Mouse (Mus musculus) liver, adult 2 months (tissue): ENCODE measurements around the gene Ifitm3. TPM values are rescaled to one million over a fixed set of nuclear protein-coding genes. Genes with fewer than 3 reads are reported as not detected.
A peak's percentile ranks its signal among the peaks of the same experiment; 100 is the strongest.

Experiments
- DNase-seq: peaks from one replicate; pipeline ENCODE4 v3.0.0-alpha.2; 2011; ENCODE audit warnings: low read depth, low spot score; ENCODE audit errors: extremely low read depth
- H3K27ac ChIP-seq: fragments of 200-500 bp; replicated peaks from 2 replicates; pipeline ENCODE4 v1.5.1; 2012; ENCODE audit warnings: low read depth, mild to moderate bottlenecking, control low read depth, inconsistent platforms, low read length; ENCODE audit not compliant: insufficient read depth
- H3K27me3 ChIP-seq: fragments of 200-500 bp; 2 replicates; pipeline ENCODE4 v1.6.1; 2012; ENCODE audit warnings: mild to moderate bottlenecking, moderate library complexity, low read length, inconsistent platforms; ENCODE audit not compliant: control insufficient read depth, insufficient read depth
- H3K36me3 ChIP-seq: fragments of 200-500 bp; 2 replicates; pipeline ENCODE4 v1.6.1; 2012; ENCODE audit warnings: low read length, inconsistent platforms; ENCODE audit not compliant: control insufficient read depth, insufficient read depth
- H3K4me1 ChIP-seq: fragments of 200-500 bp; 2 replicates; pipeline ENCODE4 v1.6.1; 2011; ENCODE audit warnings: low read length; ENCODE audit not compliant: control insufficient read depth, insufficient read depth
- H3K4me3 ChIP-seq: fragments of 200-500 bp; 2 replicates; pipeline ENCODE4 v1.5.1; 2011; ENCODE audit warnings: low read depth, mild to moderate bottlenecking, control low read depth, low read length, moderate library complexity; ENCODE audit not compliant: insufficient read depth
- H3K79me2 ChIP-seq: fragments of 200-500 bp; 2 replicates; pipeline ENCODE4 v1.6.1; 2012; ENCODE audit warnings: inconsistent platforms, mild to moderate bottlenecking, low read length, moderate library complexity; ENCODE audit not compliant: control insufficient read depth, insufficient read depth
- H3K9ac ChIP-seq: fragments of 200-500 bp; 2 replicates; pipeline ENCODE4 v1.6.1; 2012; ENCODE audit warnings: low read depth, mild to moderate bottlenecking, control low read depth, inconsistent platforms, low read length
- CTCF ChIP-seq: fragments of 200-500 bp; IDR thresholded peaks from 2 replicates; pipeline ENCODE4 v1.5.1; 2011; ENCODE audit warnings: low read depth, low read length, control low read depth
- POLR2A ChIP-seq: fragments of 200-500 bp; IDR thresholded peaks from 2 replicates; pipeline ENCODE4 v1.6.1; 2011; ENCODE audit warnings: low read length, control low read depth; ENCODE audit not compliant: insufficient read depth; ENCODE audit errors: extremely low read depth
- WGBS: fragments of 180-500 bp; shearing (Covaris S2); methylation state at CpG from one replicate; pipeline ENCODE4 v1.1.7; 2018; 5-methylcytosine and 5-hydroxymethylcytosine counted together
- polyA plus RNA-seq: library from polyadenylated mRNA; depleted of rRNA; stranded (reverse); fragments of >200 nt; gene quantifications from 2 replicates; pipeline ENCODE4 v1.2.3, GENCODE M21; 2012
- total RNA-seq: library from RNA; depleted of rRNA; stranded (reverse); fragments of >200 nt; gene quantifications from 2 replicates; pipeline ENCODE4 v1.2.3, GENCODE M21; 2014

Ifitm3 gene
- total and polyA plus RNA-seq, 2 experiments = 392 to 1,254 TPM

GRCm38 (mm10) chr7:141052421-141052820, 41.9 kb upstream of the Ifitm3 start:
- peak; percentile 92 for DNase-seq
- 23% methylated on average over 2 of the region's 2 CpGs for WGBS
- H3K4me3 ChIP-seq = peak overlapping the region; percentile 33; the same call in 1 of the 2 replicates
- H3K27me3 ChIP-seq = no peaks in the 10 kb centered on the region
- peak overlapping the region; percentile 97 for H3K27ac ChIP-seq
- no peaks in the 10 kb centered on the region for H3K36me3 ChIP-seq
- TF ChIP-seq CTCF = no peak
- TF ChIP-seq POLR2A = no peak
- peak overlapping the region; percentile 76 for H3K9ac ChIP-seq
- H3K79me2 ChIP-seq = no peaks in the 10 kb centered on the region
- H3K4me1 ChIP-seq = peaks cover 13% of the 10 kb centered on the region

- H3K27me3 ChIP-seq = no peaks in the 10 kb centered on the region
- DNase-seq = peak; percentile 82
- H3K4me3 ChIP-seq = peak overlapping the region; percentile 44
- H3K79me2 ChIP-seq = no peaks in the 10 kb centered on the region
- peaks cover 15% of the 10 kb centered on the region for H3K4me1 ChIP-seq
- TF ChIP-seq CTCF (no peak), POLR2A (no peak)
- H3K27ac ChIP-seq = peak overlapping the region; percentile 97
- 17% methylated on average over 4 of the region's 4 CpGs for WGBS
- H3K9ac ChIP-seq = peak overlapping the region; percentile 76
- H3K36me3 ChIP-seq = no peaks in the 10 kb centered on the region
These were observed 41.4 kb upstream of the Ifitm3 start for GRCm38 (mm10) chr7:141052016-141052415.

GRCm38 (mm10) chr7:141051060-141051685, 40.6 kb upstream of the Ifitm3 start:
- peak overlapping the region; percentile 44; the same call in 1 of the 2 replicates for H3K4me3 ChIP-seq
- H3K9ac ChIP-seq = peak overlapping the region; percentile 73
- H3K79me2 ChIP-seq = no peaks in the 10 kb centered on the region
- WGBS = 21% methylated on average over 17 of the region's 17 CpGs
- no peaks in the 10 kb centered on the region for H3K36me3 ChIP-seq
- H3K27me3 ChIP-seq = no peaks in the 10 kb centered on the region
- H3K27ac ChIP-seq = peak overlapping the region; percentile 97
- DNase-seq = peak; percentile 91
- H3K4me1 ChIP-seq = peaks cover 15% of the 10 kb centered on the region
- TF ChIP-seq POLR2A (peak; percentile 20; the same call in 1 of the 2 replicates), CTCF (no peak)

GRCm38 (mm10) chr7:141049326-141049725, 38.8 kb upstream of the Ifitm3 start:
- Histone ChIP-seq H3K36me3 (no peaks in the 10 kb centered on the region), H3K27me3 (no peaks in the 10 kb centered on the region), H3K4me1 (peaks cover 15% of the 10 kb centered on the region), H3K27ac (peak overlapping the region; percentile 32), H3K79me2 (no peaks in the 10 kb centered on the region), H3K4me3 (no peak overlapping the region), H3K9ac (no peak overlapping the region)
- TF ChIP-seq POLR2A (no peak), CTCF (no peak)
- DNase-seq = no peak
- 61% methylated on average over 2 of the region's 2 CpGs for WGBS

- Histone ChIP-seq H3K27me3 (no peaks in the 10 kb centered on the region), H3K79me2 (no peaks in the 10 kb centered on the region), H3K27ac (peak overlapping the region; percentile 93), H3K4me3 (peak overlapping the region; percentile 47), H3K4me1 (peaks cover 15% of the 10 kb centered on the region), H3K9ac (peak overlapping the region; percentile 79), H3K36me3 (no peaks in the 10 kb centered on the region)
- 2% methylated on average over 21 of the region's 21 CpGs for WGBS
- peak; percentile 79 for DNase-seq
- TF ChIP-seq POLR2A (no peak), CTCF (peak; percentile 93)
These were observed 38.0 kb upstream of the Ifitm3 start for GRCm38 (mm10) chr7:141048226-141049218.
